Mouse (Mus musculus) erythroblast, embryonic 14.5 days (primary cell): ENCODE measurements around the gene Topaz1. TPM values are rescaled to one million over a fixed set of nuclear protein-coding genes. Genes with fewer than 3 reads are reported as not detected.

Experiments used
- H3K27me3 ChIP-seq: 2 replicates; pipeline ENCODE4 v1.6.1; 2012; ENCODE audit warnings: inconsistent platforms; ENCODE audit not compliant: control insufficient read depth
- H3K36me3 ChIP-seq: 2 replicates; pipeline ENCODE4 v1.6.1; 2012; ENCODE audit warnings: mild to moderate bottlenecking, inconsistent platforms; ENCODE audit not compliant: control insufficient read depth
- H3K4me1 ChIP-seq: 2 replicates; pipeline ENCODE4 v1.6.1; 2012; ENCODE audit warnings: inconsistent platforms; ENCODE audit not compliant: control insufficient read depth
- H3K4me3 ChIP-seq: replicated peaks from 2 replicates; pipeline ENCODE3; 2012; ENCODE audit warnings: moderate library complexity, mild to moderate bottlenecking, inconsistent platforms
- H3K9me3 ChIP-seq: 2 replicates; pipeline ENCODE4 v1.6.1; 2012; ENCODE audit warnings: low read length, inconsistent platforms, mixed read lengths; ENCODE audit not compliant: control insufficient read depth
- GATA1 ChIP-seq: IDR thresholded peaks from 2 replicates; pipeline ENCODE4 v1.6.1; 2012; ENCODE audit warnings: low read length, inconsistent platforms, mixed read lengths
- TAL1 ChIP-seq: IDR thresholded peaks from 3 replicates; pipeline ENCODE4 v1.6.1; 2012; ENCODE audit warnings: low read length, inconsistent platforms, mixed read lengths
- polyA plus RNA-seq: library from polyadenylated mRNA; stranded (reverse); fragments of >175 nt; gene quantifications from 2 replicates; pipeline ENCODE4 v1.2.3, GENCODE M21; 2012

Topaz1 gene
- polyA plus RNA-seq, 1 experiment: 0.12 TPM

- no peaks in the 10 kb centered on the region for H3K9me3 ChIP-seq
- no peaks in the 10 kb centered on the region for H3K36me3 ChIP-seq
- no peak overlapping the region for H3K4me3 ChIP-seq
- no peaks in the 10 kb centered on the region; the same call in 1 of the 2 replicates for H3K4me1 ChIP-seq
- no peak for TF ChIP-seq TAL1
- H3K27me3 ChIP-seq: peaks cover 6% of the 10 kb centered on the region
Observed at GRCm38 (mm10) chr9:122733222-122733621, 13.9 kb upstream of the Topaz1 start.

GRCm38 (mm10) chr9:122734934-122735333 is 12.2 kb upstream of the Topaz1 start:
- Histone ChIP-seq H3K36me3 (no peaks in the 10 kb centered on the region), H3K27me3 (peaks cover 6% of the 10 kb centered on the region), H3K9me3 (peaks cover under 1% of the 10 kb centered on the region; the same call in 1 of the 2 replicates), H3K4me3 (no peak overlapping the region), H3K4me1 (no peaks in the 10 kb centered on the region; the same call in 1 of the 2 replicates)
- TF ChIP-seq GATA1 (no peak), TAL1 (no peak)

- peaks cover 2% of the 10 kb centered on the region; the same call in 1 of the 2 replicates for H3K9me3 ChIP-seq
- H3K27me3 ChIP-seq: peaks cover 6% of the 10 kb centered on the region
- no peak overlapping the region for H3K4me3 ChIP-seq
- H3K36me3 ChIP-seq: no peaks in the 10 kb centered on the region
- TF ChIP-seq TAL1: no peak
- TF ChIP-seq GATA1: no peak
- H3K4me1 ChIP-seq: no peaks in the 10 kb centered on the region; the same call in 1 of the 2 replicates
Observed at GRCm38 (mm10) chr9:122736001-122736400, 11.1 kb upstream of the Topaz1 start.

GRCm38 (mm10) chr9:122736742-122737141 is 10.4 kb upstream of the Topaz1 start:
- H3K9me3 ChIP-seq: peaks cover 2% of the 10 kb centered on the region; the same call in 1 of the 2 replicates
- H3K27me3 ChIP-seq: peaks cover 6% of the 10 kb centered on the region
- TF ChIP-seq TAL1 (no peak), GATA1 (no peak)
- H3K36me3 ChIP-seq: no peaks in the 10 kb centered on the region
- H3K4me1 ChIP-seq: no peaks in the 10 kb centered on the region; the same call in 1 of the 2 replicates
- H3K4me3 ChIP-seq: no peak overlapping the region

- no peak overlapping the region for H3K4me3 ChIP-seq
- H3K36me3 ChIP-seq: no peaks in the 10 kb centered on the region
- H3K27me3 ChIP-seq: no peaks in the 10 kb centered on the region
- no peaks in the 10 kb centered on the region; the same call in 1 of the 2 replicates for H3K9me3 ChIP-seq
- no peaks in the 10 kb centered on the region for H3K4me1 ChIP-seq
- TF ChIP-seq GATA1: no peak
- no peak for TF ChIP-seq TAL1
Observed at GRCm38 (mm10) chr9:122745879-122746278, 1.3 kb upstream of the Topaz1 start.

- Histone ChIP-seq H3K27me3 (no peaks in the 10 kb centered on the region), H3K4me1 (no peaks in the 10 kb centered on the region), H3K36me3 (no peaks in the 10 kb centered on the region), H3K9me3 (no peaks in the 10 kb centered on the region), H3K4me3 (no peak overlapping the region)
- TF ChIP-seq GATA1 (no peak), TAL1 (no peak)
Observed at GRCm38 (mm10) chr9:122757614-122758013, 10.5 kb downstream of the Topaz1 start.

GRCm38 (mm10) chr9:122760111-122760510 is 13.0 kb downstream of the Topaz1 start:
- Histone ChIP-seq H3K9me3 (no peaks in the 10 kb centered on the region), H3K27me3 (no peaks in the 10 kb centered on the region), H3K4me3 (no peak overlapping the region), H3K4me1 (no peaks in the 10 kb centered on the region), H3K36me3 (no peaks in the 10 kb centered on the region)
- TF ChIP-seq GATA1: no peak
- TF ChIP-seq TAL1: no peak

- Histone ChIP-seq H3K36me3 (no peaks in the 10 kb centered on the region), H3K4me1 (peaks cover 5% of the 10 kb centered on the region; the same call in 1 of the 2 replicates), H3K4me3 (no peak overlapping the region), H3K9me3 (no peaks in the 10 kb centered on the region; the same call in 1 of the 2 replicates), H3K27me3 (no peaks in the 10 kb centered on the region)
- TF ChIP-seq TAL1 (no peak), GATA1 (no peak)
Observed at GRCm38 (mm10) chr9:122785231-122785630, 38.1 kb downstream of the Topaz1 start.

- no peak overlapping the region for H3K4me3 ChIP-seq
- TF ChIP-seq TAL1 (no peak), GATA1 (no peak)
- no peaks in the 10 kb centered on the region for H3K36me3 ChIP-seq
- H3K9me3 ChIP-seq: no peaks in the 10 kb centered on the region
- H3K27me3 ChIP-seq: no peaks in the 10 kb centered on the region
- peaks cover 5% of the 10 kb centered on the region; the same call in 1 of the 2 replicates for H3K4me1 ChIP-seq
Observed at GRCm38 (mm10) chr9:122786534-122786933, 39.4 kb downstream of the Topaz1 start.
